Mouse (Mus musculus) adrenal gland (tissue): Measurements from ENCODE around the gene Cwf19l1.

Source experiments
- intact Hi-C: fragments of 180-260 bp; cut with DNase I; formaldehyde crosslinking; loops from one replicate; pipeline ENCODE4 v1.15.1; 2025

Cwf19l1 gene

GRCm38 (mm10) chr19:44064734-44065133 lies 70.9 kb downstream of the Cwf19l1 start:
- intact Hi-C loops, result no loop called here

- intact Hi-C loops, result no loop called here
Observed at GRCm38 (mm10) chr19:44063773-44064172, 71.9 kb downstream of the Cwf19l1 start.

- intact Hi-C loops, result no loop called here
Observed at GRCm38 (mm10) chr19:44060226-44060625, 75.5 kb downstream of the Cwf19l1 start.
